Mouse (Mus musculus) heart, postnatal 36 days (tissue): ENCODE results near the gene Renbp. TPM values are rescaled to one million over a fixed set of nuclear protein-coding genes. Genes with fewer than 3 reads are reported as not detected.

Experiments used
- total RNA-seq, 2 experiments: library from RNA; stranded (reverse); gene quantifications; 2 replicates each; pipeline ENCODE4 v1.2.3; 2021

The Renbp gene
- total RNA-seq, 2 experiments from 2014 or later = 5.4 to 6.7 TPM

Other genes starting within 250 kb of the Renbp start
- gene Bcap31, start 214.7 kb downstream of the Renbp start, total RNA-seq = 10 to 100 TPM; 74.2 to 83.4 TPM
- gene Abcd1, start 214.3 kb downstream of the Renbp start, total RNA-seq = 10 to 100 TPM; 29.6 to 33.6 TPM
- 1 to 10 TPM; 1.6 to 2.1 TPM for gene Plxnb3, start 173.8 kb downstream of the Renbp start, total RNA-seq
- gene Srpk3, start 156.4 kb downstream of the Renbp start, total RNA-seq = 10 to 100 TPM; 31.0 to 33.7 TPM
- 100 to 1,000 TPM; 621 to 648 TPM for gene Idh3g, start 144.0 kb downstream of the Renbp start, total RNA-seq
- 10 to 100 TPM; 79.0 to 89.6 TPM for gene Ssr4, start 143.8 kb downstream of the Renbp start, total RNA-seq
- 1 to 10 TPM; 1.4 to 1.5 TPM for gene Pdzd4, start 105.9 kb downstream of the Renbp start, total RNA-seq
- not detected for gene Avpr2, start 38.7 kb downstream of the Renbp start, total RNA-seq
- gene L1cam, start 34.7 kb downstream of the Renbp start, total RNA-seq = 1 to 10 TPM; 2.8 to 4.5 TPM
- 1 to 10 TPM; 1.2 to 1.5 TPM for gene Arhgap4, start 9.0 kb downstream of the Renbp start, total RNA-seq
- 10 to 100 TPM; 58.2 to 61.4 TPM for gene Naa10, start 8.9 kb downstream of the Renbp start, total RNA-seq
- gene Hcfc1, start 35.5 kb upstream of the Renbp start, total RNA-seq = 10 to 100 TPM; 34.3 to 37.2 TPM
- gene Irak1, start 93.1 kb upstream of the Renbp start, total RNA-seq = 10 to 100 TPM; 54.1 to 60.7 TPM
- gene Opn1mw, start 196.6 kb upstream of the Renbp start, total RNA-seq = not detected
- 10 to 100 TPM; 30.5 to 36.2 TPM for gene Mecp2, start 204.5 kb upstream of the Renbp start, total RNA-seq
- not detected for gene Tex28, start 237.0 kb upstream of the Renbp start, total RNA-seq
- not detected for gene Tktl1, start 246.4 kb upstream of the Renbp start, total RNA-seq